Mouse (Mus musculus) cerebellum, postnatal 25 days (tissue): ENCODE results near the gene Kcna2.
A peak's percentile ranks its signal among the peaks of the same experiment; 100 is the strongest.

Experiments used
- DNase-seq, 2 experiments: peaks; one replicate each; pipeline ENCODE4 v3.0.0; 2021; ENCODE audit warnings: mixed read lengths in 2 of 2

Kcna2 gene

DNA sequence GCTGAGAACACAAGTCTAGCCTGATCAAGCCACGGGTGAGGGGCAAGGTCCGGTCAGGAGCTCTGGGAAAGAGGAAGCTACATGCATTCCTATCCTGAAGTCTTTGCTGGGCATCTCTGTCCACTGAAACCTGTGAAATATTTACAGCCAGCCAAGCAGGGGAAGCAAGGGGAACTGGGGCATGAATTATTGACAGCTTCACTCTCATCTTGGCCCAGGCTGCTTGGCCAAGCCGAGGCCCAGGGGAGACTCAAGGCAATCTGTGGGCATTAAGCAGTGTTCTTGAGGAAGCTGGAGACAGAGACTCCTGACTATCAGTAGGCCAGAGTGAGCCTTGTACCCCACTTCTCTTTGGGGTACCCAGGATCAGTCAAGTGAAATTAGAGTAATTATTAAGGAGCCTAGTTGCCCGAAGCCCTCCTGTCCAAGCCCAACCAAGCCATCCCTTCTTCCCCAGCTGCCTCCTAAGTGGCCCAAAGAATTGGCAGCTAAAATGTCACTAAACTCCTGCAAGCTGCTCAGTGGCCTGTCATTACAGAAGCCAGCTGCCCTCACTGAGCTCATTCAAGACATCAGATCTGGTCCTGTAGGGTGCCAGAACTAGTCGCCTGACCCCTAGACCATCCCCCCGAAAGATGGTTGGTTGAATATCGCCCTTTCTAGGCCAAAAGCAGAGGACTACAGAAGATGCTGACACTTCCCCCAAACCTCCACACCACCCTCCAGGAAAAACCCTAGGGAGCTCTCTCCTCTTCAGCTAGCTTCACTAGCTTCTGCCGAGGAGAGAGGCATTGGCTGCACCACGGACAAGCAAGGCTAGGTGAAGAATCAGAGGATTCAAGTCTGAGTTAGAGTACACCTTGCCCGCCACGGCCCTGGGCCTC is 53.1 kb downstream of the Kcna2 start:
- peak; percentile 63 to 65 for DNase-seq

DNA sequence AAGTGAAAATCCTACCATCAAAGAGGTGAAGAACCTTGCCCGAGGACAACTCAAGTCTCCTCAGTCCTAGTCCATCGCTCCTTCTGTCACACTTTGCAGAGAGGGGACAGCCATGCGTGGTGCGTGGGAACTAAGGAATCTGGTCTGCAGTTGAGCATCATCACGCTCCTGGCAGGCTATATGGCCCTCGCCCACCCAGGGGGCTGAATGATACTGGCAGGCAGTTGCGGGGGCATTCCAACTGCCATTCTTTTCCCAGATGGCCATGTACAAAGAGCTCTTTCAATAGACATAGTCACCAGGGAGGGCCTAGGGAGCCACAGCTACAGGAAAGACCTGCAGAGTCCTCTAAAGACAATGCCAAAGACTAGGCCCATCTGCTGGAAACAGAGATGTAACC is 57.9 kb downstream of the Kcna2 start:
- DNase-seq, result peak; percentile 27 to 38

DNA sequence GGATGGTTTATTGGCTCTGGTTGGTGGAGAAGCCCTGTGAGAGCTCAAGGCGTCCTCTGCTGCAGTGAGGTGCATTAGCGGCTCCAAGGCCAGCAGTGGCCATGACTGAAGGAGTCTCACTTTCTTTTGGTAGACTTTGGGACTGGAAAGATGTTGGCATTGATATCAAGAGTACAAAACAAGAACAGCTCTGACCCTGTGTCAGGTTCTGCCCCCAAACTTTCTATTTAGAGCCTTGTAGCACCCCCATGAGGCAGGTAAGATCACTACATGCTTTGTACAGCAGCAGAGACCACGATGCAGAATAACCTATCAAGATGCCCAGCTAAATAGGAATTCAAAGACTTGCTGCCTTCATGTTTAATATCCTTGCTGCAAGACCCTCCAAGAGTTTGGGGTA is 58.5 kb downstream of the Kcna2 start:
- peak; percentile 45 to 68 for DNase-seq

DNA sequence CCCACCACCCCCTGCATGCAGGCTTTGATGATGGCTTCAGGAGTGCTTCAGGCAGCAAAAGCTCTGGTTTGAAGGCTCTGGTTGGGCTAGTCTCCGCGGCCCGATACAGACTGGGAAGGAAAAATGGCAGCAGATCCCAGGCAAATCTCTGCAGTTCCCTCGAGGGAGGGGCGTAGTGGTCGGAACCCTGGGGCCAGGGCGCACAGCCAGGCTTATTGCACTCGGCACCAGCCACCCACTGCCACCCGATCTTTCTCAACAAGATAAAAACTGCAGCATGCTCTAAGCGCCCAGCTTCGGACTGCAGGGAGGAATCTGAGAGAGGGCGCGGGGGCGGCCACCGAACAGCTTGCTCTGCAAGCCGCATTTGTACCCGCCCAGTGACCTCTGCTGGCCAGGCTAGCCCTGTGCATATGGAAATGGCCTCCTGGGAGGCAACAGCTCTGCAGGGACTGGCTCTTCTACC is 58.9 kb downstream of the Kcna2 start:
- DNase-seq, result peak; percentile 82 to 87

DNA sequence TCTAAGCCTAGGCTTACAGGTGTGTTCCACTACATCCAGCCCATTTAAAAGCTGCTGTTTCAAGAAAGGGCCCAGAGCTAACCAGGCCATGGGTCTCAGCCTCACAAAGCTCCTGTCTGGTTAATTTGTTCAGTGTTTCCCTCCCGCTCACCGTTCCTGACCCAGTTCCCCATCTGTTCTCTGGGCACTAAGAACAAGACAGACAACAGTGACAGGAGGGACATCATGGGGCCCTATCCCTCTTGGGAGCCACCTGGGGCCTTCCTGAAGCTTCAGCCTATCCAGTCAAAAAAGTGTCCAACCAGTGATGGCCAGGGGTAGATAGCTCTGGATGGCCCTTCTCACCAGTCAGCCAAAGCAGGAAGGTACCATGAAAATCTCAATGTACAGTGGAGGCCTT is 61.8 kb downstream of the Kcna2 start:
- peak; percentile 75 to 78 for DNase-seq
